In the genomic region with DNA sequence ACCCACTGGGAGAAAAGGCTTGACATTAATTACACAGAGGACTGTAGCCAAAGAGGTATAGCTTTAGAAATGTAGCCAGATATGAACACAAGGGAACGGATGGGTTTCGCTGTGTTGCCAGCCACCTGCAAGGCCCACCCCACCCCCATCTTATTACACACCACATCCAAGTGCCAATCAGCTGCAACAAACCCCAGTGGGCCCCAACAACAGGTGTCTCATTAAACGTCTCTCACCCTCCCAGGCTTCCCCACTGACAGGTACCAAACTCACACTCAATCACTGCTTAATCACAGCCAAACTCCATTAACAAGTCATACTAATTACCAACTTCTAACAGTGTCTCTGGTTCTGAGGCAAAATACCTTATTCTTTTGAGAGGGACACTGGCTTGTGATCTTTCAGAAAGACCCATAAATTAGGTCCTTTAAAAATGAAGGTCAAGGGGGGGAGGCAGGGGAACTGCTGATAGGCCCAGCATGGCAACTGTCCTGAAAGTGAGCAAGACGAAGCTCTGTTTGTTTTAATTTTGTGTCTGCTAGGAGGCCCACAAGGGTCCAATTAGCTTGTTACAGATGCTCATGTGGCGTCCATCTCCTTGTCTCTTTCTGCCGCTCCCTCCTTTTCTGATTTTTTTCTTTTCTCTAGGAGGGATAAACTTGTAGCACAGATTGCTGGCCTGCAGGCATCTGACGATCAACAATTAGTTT, we compare ENCODE assay signal across 22 mouse cellular contexts.
DNase-seq lines count a peak whose midpoint lies in the region; ATAC-seq and TF ChIP-seq lines count a peak whose summit lies in the region.
"Had no signal": no experiment of that assay in that cellular context is flagged by ENCODE, and none has a peak within 500 bp of the region (broad histone marks: within the 10 kb centered on the region; RNA-seq: fewer than 3 reads in every experiment).

No protein-coding gene starts in this region.

- H3K27me3 ChIP-seq in forebrain, embryonic 13.5 days: no peaks in the 10 kb centered on the region
- no peaks in the 10 kb centered on the region for H3K27me3 ChIP-seq in forebrain, embryonic 10.5 days (ENCODE audit: poor library complexity, severe bottlenecking)
- no peaks in the 10 kb centered on the region for H3K27me3 ChIP-seq in midbrain, embryonic 14.5 days (ENCODE audit: control insufficient read depth, insufficient read depth, low read length)
- no peaks in the 10 kb centered on the region for H3K27me3 ChIP-seq in midbrain, embryonic 10.5 days (ENCODE audit: low read depth, poor library complexity, severe bottlenecking)
- no peaks in the 10 kb centered on the region for H3K27me3 ChIP-seq in hindbrain, postnatal 0 days (ENCODE audit: insufficient read depth, low read length)
- H3K27me3 ChIP-seq in cerebellum, adult 2 months (ENCODE audit: control insufficient read depth, insufficient read depth, low read length): no peaks in the 10 kb centered on the region
- H3K27me3 ChIP-seq: heart, embryonic 15.5 days; kidney, embryonic 15.5 days; liver, embryonic 13.5 days had no signal

- no peak overlapping the region for H3K4me3 ChIP-seq in forebrain, embryonic 13.5 days
- H3K4me3 ChIP-seq in forebrain, embryonic 10.5 days: no peak overlapping the region
- no peak overlapping the region for H3K4me3 ChIP-seq in midbrain, embryonic 14.5 days (replicated peaks; ENCODE audit: low read depth, low read length)
- no peak overlapping the region for H3K4me3 ChIP-seq in midbrain, embryonic 10.5 days
- no peak overlapping the region for H3K4me3 ChIP-seq in hindbrain, postnatal 0 days (ENCODE audit: low read length)
- no peak overlapping the region for H3K4me3 ChIP-seq in cerebellum, adult 2 months (replicated peaks; ENCODE audit: insufficient read depth, low read depth, low read length)
- H3K4me3 ChIP-seq: gastrocnemius, adult 2 months; heart, embryonic 15.5 days; kidney, embryonic 15.5 days; liver, embryonic 13.5 days had no signal

- no peak overlapping the region for H3K27ac ChIP-seq in forebrain, embryonic 13.5 days
- no peak overlapping the region for H3K27ac ChIP-seq in forebrain, embryonic 10.5 days
- no peak overlapping the region for H3K27ac ChIP-seq in midbrain, embryonic 14.5 days (replicated peaks; ENCODE audit: low read depth, low read length)
- H3K27ac ChIP-seq in midbrain, embryonic 10.5 days (replicated peaks): no peak overlapping the region
- no peak overlapping the region for H3K27ac ChIP-seq in hindbrain, postnatal 0 days
- no peak overlapping the region for H3K27ac ChIP-seq in cerebellum, adult 2 months (ENCODE audit: insufficient read depth, low read length)
- H3K27ac ChIP-seq: gastrocnemius, adult 2 months; heart, embryonic 15.5 days; kidney, embryonic 15.5 days; liver, embryonic 13.5 days; stomach, postnatal 0 days had no signal

- no peak for TF ChIP-seq CTCF in hindbrain, postnatal 0 days (IDR thresholded peaks at IDR 0.05; ENCODE audit: low read depth)
- no peak for TF ChIP-seq CTCF in cerebellum, adult 2 months (IDR thresholded peaks at IDR 0.05; ENCODE audit: borderline replicate concordance, insufficient read depth, low read depth, low read length)

- peaks cover 15% of the 10 kb centered on the region for H3K4me1 ChIP-seq in forebrain, embryonic 13.5 days
- peaks cover 8% of the 10 kb centered on the region for H3K4me1 ChIP-seq in forebrain, embryonic 10.5 days
- 0 out of 2 replicates have a peak, but pooled peaks cover 4% of the 10 kb centered on the region for H3K4me1 ChIP-seq in midbrain, embryonic 14.5 days (ENCODE audit: control insufficient read depth, insufficient read depth, low read length)
- no peaks in the 10 kb centered on the region for H3K4me1 ChIP-seq in midbrain, embryonic 10.5 days
- H3K4me1 ChIP-seq in hindbrain, postnatal 0 days (ENCODE audit: insufficient read depth, low read length): no peaks in the 10 kb centered on the region
- no peaks in the 10 kb centered on the region for H3K4me1 ChIP-seq in cerebellum, adult 2 months (ENCODE audit: control insufficient read depth, insufficient read depth, low read length)
- H3K4me1 ChIP-seq: heart, embryonic 15.5 days; kidney, embryonic 15.5 days; liver, embryonic 13.5 days had no signal

- peak; percentile 82 for ATAC-seq in forebrain, embryonic 13.5 days
- ATAC-seq in midbrain, embryonic 14.5 days (ENCODE audit: low FRiP score, low TSS enrichment): peak; percentile 46; the same call in 1 of the 2 replicates
- ATAC-seq in hindbrain, postnatal 0 days: no peak
- ATAC-seq: CD4-positive, CD25-positive, alpha-beta regulatory T cell, adult 4 months; intestine, postnatal 0 days had no signal

- TF ChIP-seq POLR2A in cerebellum, adult 2 months (IDR thresholded peaks at IDR 0.05; ENCODE audit: borderline replicate concordance, insufficient read depth, low read length): no peak

- WGBS in forebrain, embryonic 13.5 days: 35% methylated on average over 7 of the region's 7 CpGs
- WGBS in forebrain, embryonic 10.5 days: 64% methylated on average over 7 of the region's 7 CpGs
- 49% methylated on average over 7 of the region's 7 CpGs for WGBS in midbrain, embryonic 14.5 days
- 67% methylated on average over 7 of the region's 7 CpGs for WGBS in midbrain, embryonic 10.5 days
- WGBS in hindbrain, postnatal 0 days: 42% methylated on average over 7 of the region's 7 CpGs
- 51% methylated on average over 7 of the region's 7 CpGs for WGBS in cerebellum, adult 2 months

- no peak for DNase-seq in forebrain, embryonic 10.5 days (ENCODE audit: extremely low spot score, low spot score)
- DNase-seq in midbrain, embryonic 14.5 days: peak; percentile 51
- DNase-seq in midbrain, embryonic 10.5 days (ENCODE audit: low spot score): no peak
- DNase-seq in hindbrain, postnatal 0 days (ENCODE audit: low spot score): peak; percentile 36
- DNase-seq in cerebellum, adult 2 months: no peak
- no peak for DNase-seq in frontal cortex, postnatal 10 days (ENCODE audit: low spot score in 2 of 2)
- DNase-seq in testis, postnatal 10 days (ENCODE audit: low spot score): no peak
- DNase-seq: adrenal gland, postnatal 14 days; cerebellum, adult 9-10 months; gastrocnemius, adult 2 months; heart, postnatal 36 days; kidney, postnatal 36 days; layer of hippocampus, postnatal 36 days; liver, embryonic 13.5 days; lung, adult 2 months; lung, postnatal 14 days had no signal

- no peaks in the 10 kb centered on the region for H3K9me3 ChIP-seq in forebrain, embryonic 13.5 days (replicated peaks)
- no peaks in the 10 kb centered on the region for H3K9me3 ChIP-seq in forebrain, embryonic 10.5 days
- no peaks in the 10 kb centered on the region for H3K9me3 ChIP-seq in midbrain, embryonic 14.5 days (ENCODE audit: control insufficient read depth, low read length)
- H3K9me3 ChIP-seq in midbrain, embryonic 10.5 days (replicated peaks): no peaks in the 10 kb centered on the region
- H3K9me3 ChIP-seq in hindbrain, postnatal 0 days (ENCODE audit: low read length): no peaks in the 10 kb centered on the region
- H3K9me3 ChIP-seq: heart, embryonic 15.5 days; kidney, embryonic 15.5 days; liver, embryonic 13.5 days had no signal

- H3K36me3 ChIP-seq in forebrain, embryonic 13.5 days (ENCODE audit: poor library complexity, severe bottlenecking): no peaks in the 10 kb centered on the region
- H3K36me3 ChIP-seq in forebrain, embryonic 10.5 days (replicated peaks): no peaks in the 10 kb centered on the region
- no peaks in the 10 kb centered on the region for H3K36me3 ChIP-seq in midbrain, embryonic 14.5 days (ENCODE audit: control insufficient read depth, insufficient read depth, low read length)
- H3K36me3 ChIP-seq in midbrain, embryonic 10.5 days: no peaks in the 10 kb centered on the region
- no peaks in the 10 kb centered on the region for H3K36me3 ChIP-seq in hindbrain, postnatal 0 days (ENCODE audit: insufficient read depth, low read length)
- H3K36me3 ChIP-seq: heart, embryonic 15.5 days; kidney, embryonic 15.5 days; liver, embryonic 13.5 days had no signal

- no peak overlapping the region for H3K4me2 ChIP-seq in forebrain, embryonic 13.5 days
- H3K4me2 ChIP-seq in midbrain, embryonic 14.5 days (ENCODE audit: low read length): no peak overlapping the region
- H3K4me2 ChIP-seq in hindbrain, postnatal 0 days (ENCODE audit: low read depth, low read length): no peak overlapping the region
- H3K4me2 ChIP-seq: heart, embryonic 15.5 days; kidney, embryonic 15.5 days; liver, embryonic 13.5 days had no signal

- H3K9ac ChIP-seq in forebrain, embryonic 13.5 days: no peak overlapping the region
- no peak overlapping the region for H3K9ac ChIP-seq in midbrain, embryonic 14.5 days (replicated peaks; ENCODE audit: low read length)
- H3K9ac ChIP-seq in hindbrain, postnatal 0 days (replicated peaks; ENCODE audit: low read length): no peak overlapping the region
- H3K9ac ChIP-seq: heart, embryonic 15.5 days; kidney, embryonic 15.5 days; liver, embryonic 13.5 days had no signal

Comparison
In these comparisons a context has a peak if more than half of its experiments do, and no peak if none do; other contexts are left out.
1. DNase-seq: peak in midbrain, embryonic 14.5 days (single experiment) and hindbrain, postnatal 0 days (single experiment); none in forebrain, embryonic 10.5 days (single experiment), midbrain, embryonic 10.5 days (single experiment), cerebellum, adult 2 months (0 of 2), frontal cortex, postnatal 10 days (0 of 2) and testis, postnatal 10 days (single experiment).